9 mouse cellular contexts compared by ENCODE assay signal in genomic region chr1:72716926-72717325, GRCm38 (mm10). TPM values are rescaled to one million over a fixed set of nuclear protein-coding genes. Genes with fewer than 3 reads are reported as not detected.
DNase-seq lines count a peak whose midpoint lies in the region; ATAC-seq and TF ChIP-seq lines count a peak whose summit lies in the region.
"Had no signal": no experiment of that assay in that cellular context is flagged by ENCODE, and none has a peak within 500 bp of the region (broad histone marks: within the 10 kb centered on the region; RNA-seq: fewer than 3 reads in every experiment).

No protein-coding gene starts in this region.

- 6% methylated on average over 5 of the region's 5 CpGs for WGBS in heart, adult 2 months
- 10% methylated on average over 5 of the region's 5 CpGs for WGBS in bone marrow, adult 2 months

- ATAC-seq in hematopoietic stem cell, adult 5-6 weeks (replicated peaks in 1 of 2; ENCODE audit: insufficient read depth in 1 of 2, low FRiP score in 2 of 2, low TSS enrichment in 1 of 2, low read depth in 1 of 2, poor library complexity in 2 of 2, severe bottlenecking in 2 of 2), result peak; percentile 58 to 72; a peak in 2 of 4 replicates
- ATAC-seq in megakaryocyte, adult 5-6 weeks (ENCODE audit: poor library complexity, severe bottlenecking), result peak; percentile 70

- no peak for TF ChIP-seq EP300 in heart, adult 2 months (IDR thresholded peaks at IDR 0.05; ENCODE audit: insufficient read depth, low read depth, low read length)

- H3K36me3 ChIP-seq in heart, adult 2 months (ENCODE audit: control insufficient read depth, insufficient read depth, low read length), result peaks cover 17% of the 10 kb centered on the region

- no peaks in the 10 kb centered on the region for H3K27me3 ChIP-seq in heart, adult 2 months (ENCODE audit: control insufficient read depth, insufficient read depth, low read length)
- H3K27me3 ChIP-seq: midbrain, embryonic 12.5 days had no signal

- intact Hi-C loops in heart, adult 2 months (cut with DNase I), result loop anchor here (1.0 to 5.0 kb wide), 4 partner anchors 138 to 1110 kb away; partner anchors contain the start of gene Xrcc5
- intact Hi-C loops in heart, postnatal 25 days (cut with DNase I), result loop anchor here (5.0 to 10.0 kb wide), 4 partner anchors 402 to 1110 kb away; no protein-coding TSS in a partner anchor

- H3K27ac ChIP-seq in heart, adult 2 months, result no peak overlapping the region
- no peak overlapping the region for H3K27ac ChIP-seq in bone marrow, adult 2 months (ENCODE audit: control insufficient read depth, insufficient read depth, low read depth, low read length, poor library complexity)
- no peak overlapping the region for H3K27ac ChIP-seq in embryonic fibroblast, embryonic 13.5 days (ENCODE audit: insufficient read depth, low read length)

- no peak overlapping the region for H3K4me3 ChIP-seq in heart, adult 2 months
- no peak overlapping the region for H3K4me3 ChIP-seq in bone marrow, adult 2 months (replicated peaks; ENCODE audit: control insufficient read depth, low read depth, low read length)
- no peak overlapping the region for H3K4me3 ChIP-seq in embryonic fibroblast, embryonic 13.5 days (ENCODE audit: insufficient read depth, low read length)
- H3K4me3 ChIP-seq: midbrain, embryonic 12.5 days had no signal

- TF ChIP-seq POLR2A in heart, adult 2 months (IDR thresholded peaks at IDR 0.05; ENCODE audit: insufficient read depth, low read depth, low read length), result no peak
- no peak for TF ChIP-seq POLR2A in bone marrow, adult 2 months (IDR thresholded peaks at IDR 0.05; ENCODE audit: borderline replicate concordance, control insufficient read depth, low read depth, low read length)
- no peak for TF ChIP-seq POLR2A in embryonic fibroblast, embryonic 13.5 days (IDR thresholded peaks at IDR 0.05; ENCODE audit: low read depth, low read length)

- H3K9ac ChIP-seq in heart, adult 2 months (ENCODE audit: low read depth, low read length), result no peak overlapping the region
- H3K9ac ChIP-seq: midbrain, embryonic 12.5 days had no signal

- peaks cover 3% of the 10 kb centered on the region for H3K4me1 ChIP-seq in heart, adult 2 months (ENCODE audit: control insufficient read depth, insufficient read depth, low read length)
- no peaks in the 10 kb centered on the region; the same call in 1 of the 2 replicates for H3K4me1 ChIP-seq in bone marrow, adult 2 months (ENCODE audit: control insufficient read depth, insufficient read depth, low read length)
- peaks cover 5% of the 10 kb centered on the region; the same call in 1 of the 2 replicates for H3K4me1 ChIP-seq in embryonic fibroblast, embryonic 13.5 days (ENCODE audit: control insufficient read depth, insufficient read depth, low read length)

- H3K79me2 ChIP-seq in heart, adult 2 months (replicated peaks; ENCODE audit: control insufficient read depth, insufficient read depth, low read length), result no peaks in the 10 kb centered on the region

- DNase-seq in heart, adult 2 months, result peak; percentile 41 to 70
- no peak for DNase-seq in heart, postnatal 25 days (ENCODE audit: low spot score)
- DNase-seq in left cerebral cortex, adult 11 months (ENCODE audit: low spot score), result peak; percentile 51
- peak; percentile 71 to 90 for DNase-seq in spleen, postnatal 10 days (ENCODE audit: low spot score in 2 of 2)

- peak; percentile 98 for TF ChIP-seq CTCF in heart, adult 2 months (IDR thresholded peaks at IDR 0.05)
- TF ChIP-seq CTCF in bone marrow, adult 2 months (IDR thresholded peaks at IDR 0.05; ENCODE audit: control insufficient read depth, insufficient read depth, low read length), result peak; percentile 71
- peak; percentile 68; the same call in 1 of the 2 replicates for TF ChIP-seq CTCF in embryonic fibroblast, embryonic 13.5 days (IDR thresholded peaks at IDR 0.05; ENCODE audit: borderline replicate concordance, insufficient read depth, low read length)

RNA-seq across cellular contexts. Expression of gene Rpl37a, which starts 5.8 kb away (rescaled TPM):
- total RNA-seq in heart, adult 2 months (2021), result 100 to 1,000 TPM; 570 to 661 TPM
- polyA plus RNA-seq in heart, adult 2 months (2012; rRNA removed), result 359 and 364 TPM in 2 replicates
- total RNA-seq in heart, postnatal 25 days (2021), result 100 to 1,000 TPM; 571 to 619 TPM
- polyA plus RNA-seq in bone marrow, adult 2 months (2011; ENCODE audit: insufficient read depth, insufficient read length, low replicate concordance, missing spikeins), result 705 and 1,372 TPM in 2 replicates
- 1,004 and 1,061 TPM in 2 replicates for polyA plus RNA-seq in embryonic fibroblast, embryonic 13.5 days (2011; ENCODE audit: insufficient read length, low read depth, missing spikeins)
- total RNA-seq in hematopoietic stem cell, adult 5-6 weeks (2017), result 343 and 818 TPM in 2 replicates
- total RNA-seq in megakaryocyte, adult 5-6 weeks (2015), result 1,007 and 1,017 TPM in 2 replicates
- total RNA-seq in megakaryocyte, adult 5-6 weeks (2017), result 343 and 384 TPM in 2 replicates

RNA-seq across cellular contexts. Expression of gene Ankar, which starts 16.5 kb away (rescaled TPM):
- total RNA-seq in heart, adult 2 months (2021), result not detected
- not detected in 2 replicates for polyA plus RNA-seq in heart, adult 2 months (2012; rRNA removed)
- total RNA-seq in heart, postnatal 25 days (2021), result not detected
- not detected in 2 replicates for polyA plus RNA-seq in bone marrow, adult 2 months (2011; ENCODE audit: insufficient read depth, insufficient read length, low replicate concordance, missing spikeins)
- not detected in 2 replicates for polyA plus RNA-seq in embryonic fibroblast, embryonic 13.5 days (2011; ENCODE audit: insufficient read length, low read depth, missing spikeins)
- not detected in 2 replicates for total RNA-seq in hematopoietic stem cell, adult 5-6 weeks (2017)
- total RNA-seq in megakaryocyte, adult 5-6 weeks (2015), result not detected in 2 replicates
- not detected in 2 replicates for total RNA-seq in megakaryocyte, adult 5-6 weeks (2017)
- polyA plus RNA-seq: midbrain, embryonic 12.5 days had no signal
